Mouse (Mus musculus) gonadal fat pad, adult 2 months (tissue): ENCODE data around the gene Ism1. TPM values are rescaled to one million over a fixed set of nuclear protein-coding genes. Genes with fewer than 3 reads are reported as not detected.

Source experiments
- polyA plus RNA-seq: library from polyadenylated mRNA; depleted of rRNA; stranded (reverse); fragments of >200 nt; gene quantifications from 2 replicates; pipeline ENCODE4 v1.2.3, GENCODE M21; 2012; rRNA removed

The Ism1 gene
- polyA plus RNA-seq, 1 experiment: 23.1 TPM

Other genes with a start within 250 kb of the Ism1 start
- 0.77 and 1.2 TPM in 2 replicates for gene Sptlc3, start 184.3 kb upstream of the Ism1 start, polyA plus RNA-seq